Mouse (Mus musculus): Measurements from ENCODE around the gene Foxr1. TPM values are rescaled to one million over a fixed set of nuclear protein-coding genes. Genes with fewer than 3 reads are reported as not detected.
"Not testable (repeated sequence)": the region's sequence is repeated elsewhere in the genome, so short reads cannot be mapped to it uniquely, and the experiment has no call there.

Foxr1 gene
- polyA plus RNA-seq, 1 experiment = not detected

GRCm38 (mm10) chr9:44454132-44454890 lies 13.4 kb upstream of the Foxr1 start:
- TF ChIP-seq CTCF (IDR thresholded peaks at IDR 0.05; ENCODE audit: borderline replicate concordance, insufficient read depth, low read depth, low read length) (peak; percentile 99), POLR2A (IDR thresholded peaks at IDR 0.05; ENCODE audit: borderline replicate concordance, insufficient read depth, low read length) (no peak)
- 14% methylated on average over 14 of the region's 14 CpGs for WGBS

DNA sequence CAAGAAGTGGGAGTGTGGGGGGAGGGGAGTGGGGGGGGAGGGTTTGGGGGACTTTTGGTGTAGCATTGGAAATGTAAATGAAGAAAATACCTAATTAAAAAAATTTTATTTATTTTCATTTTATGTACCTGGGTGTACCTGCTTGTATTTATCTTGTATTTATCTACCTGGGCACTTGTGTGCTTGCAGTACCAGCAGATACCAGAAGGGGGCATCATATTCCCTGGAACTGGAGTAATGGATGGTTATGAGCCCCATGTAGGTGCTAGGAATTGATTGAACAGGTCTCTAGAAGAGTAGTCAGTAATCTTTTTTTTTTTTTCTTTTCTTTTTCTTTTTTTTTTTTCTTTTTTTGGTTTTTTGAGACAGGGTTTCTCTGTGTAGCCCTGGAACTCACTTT lies 9.5 kb upstream of the Foxr1 start:
- Histone ChIP-seq H3K27me3 (ENCODE audit: control insufficient read depth, insufficient read depth, low read length) (no peaks in the 10 kb centered on the region), H3K4me1 (ENCODE audit: control insufficient read depth, insufficient read depth, low read length) (no peaks in the 10 kb centered on the region), H3K27ac (ENCODE audit: insufficient read depth, low read length) (no peak overlapping the region), H3K4me3 (replicated peaks; ENCODE audit: insufficient read depth, low read depth, low read length) (no peak overlapping the region)
- no peak for TF ChIP-seq POLR2A (IDR thresholded peaks at IDR 0.05; ENCODE audit: borderline replicate concordance, insufficient read depth, low read length)
- TF ChIP-seq CTCF (IDR thresholded peaks at IDR 0.05; ENCODE audit: borderline replicate concordance, insufficient read depth, low read depth, low read length) = no peak
- DNase-seq = no peak

More at GRCm38 (mm10) chr9:44454132-44454890, 13.4 kb upstream of the Foxr1 start:
- Histone ChIP-seq H3K4me1 (ENCODE audit: control insufficient read depth, insufficient read depth, low read length) (no peaks in the 10 kb centered on the region), H3K4me3 (replicated peaks; ENCODE audit: insufficient read depth, low read depth, low read length) (no peak overlapping the region), H3K27ac (ENCODE audit: insufficient read depth, low read length) (no peak overlapping the region), H3K27me3 (ENCODE audit: control insufficient read depth, insufficient read depth, low read length) (no peaks in the 10 kb centered on the region)
- peak; percentile 75 to 88 for DNase-seq

GRCm38 (mm10) chr9:44444402-44445025 lies 3.6 kb upstream of the Foxr1 start:
- not testable (repeated sequence) for H3K4me1 ChIP-seq (ENCODE audit: control insufficient read depth, insufficient read depth, low read length); H3K27ac ChIP-seq (ENCODE audit: insufficient read depth, low read length); H3K27me3 ChIP-seq (ENCODE audit: control insufficient read depth, insufficient read depth, low read length); DNase-seq; H3K4me3 ChIP-seq (replicated peaks; ENCODE audit: insufficient read depth, low read depth, low read length)
- WGBS = 86% methylated on average over 7 of the region's 7 CpGs

GRCm38 (mm10) chr9:44435747-44436146 lies 5.2 kb downstream of the Foxr1 start:
- Histone ChIP-seq H3K27me3 (ENCODE audit: control insufficient read depth, insufficient read depth, low read length) (no peaks in the 10 kb centered on the region), H3K4me1 (ENCODE audit: control insufficient read depth, insufficient read depth, low read length) (no peaks in the 10 kb centered on the region), H3K4me3 (replicated peaks; ENCODE audit: insufficient read depth, low read depth, low read length) (no peak overlapping the region), H3K27ac (ENCODE audit: insufficient read depth, low read length) (no peak overlapping the region)
- no peak for DNase-seq
- WGBS = 76% methylated on average over 6 of the region's 6 CpGs
- no peak for TF ChIP-seq POLR2A (IDR thresholded peaks at IDR 0.05; ENCODE audit: borderline replicate concordance, insufficient read depth, low read length)
- TF ChIP-seq CTCF (IDR thresholded peaks at IDR 0.05; ENCODE audit: borderline replicate concordance, insufficient read depth, low read depth, low read length) = no peak

DNA sequence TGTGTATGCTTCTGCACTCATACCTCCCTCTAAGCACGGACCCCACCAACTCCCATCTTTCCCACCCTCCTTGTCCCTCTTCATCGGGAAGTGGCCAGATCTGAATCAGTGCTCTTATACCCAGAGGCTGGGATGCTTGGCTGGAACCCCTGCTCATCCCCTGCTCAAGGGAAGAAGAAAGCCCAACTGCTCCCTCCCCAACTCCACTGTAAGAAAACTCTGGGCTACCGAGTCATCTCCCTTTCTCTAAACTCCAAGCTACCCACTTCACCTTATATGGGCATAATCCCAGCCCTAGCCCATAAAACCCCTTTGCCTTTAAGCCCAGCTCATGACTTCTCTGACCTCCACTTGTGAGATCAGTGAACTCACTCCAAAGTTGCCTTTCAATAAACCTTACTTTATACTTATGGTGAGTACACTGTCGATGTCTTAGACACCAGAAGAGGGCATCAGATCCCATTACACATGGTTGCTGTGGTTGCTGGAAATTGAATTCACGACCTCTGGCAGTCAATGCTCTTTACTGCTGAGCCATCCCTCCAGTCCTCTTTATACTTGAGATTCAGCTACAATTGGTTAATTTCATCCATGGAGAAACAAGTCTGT lies 8.3 kb downstream of the Foxr1 start:
- TF ChIP-seq POLR2A (IDR thresholded peaks at IDR 0.05; ENCODE audit: borderline replicate concordance, insufficient read depth, low read length) (no peak), CTCF (IDR thresholded peaks at IDR 0.05; ENCODE audit: borderline replicate concordance, insufficient read depth, low read depth, low read length) (no peak)
- no peaks in the 10 kb centered on the region for H3K27me3 ChIP-seq (ENCODE audit: control insufficient read depth, insufficient read depth, low read length)
- H3K4me1 ChIP-seq (ENCODE audit: control insufficient read depth, insufficient read depth, low read length) = no peaks in the 10 kb centered on the region
- WGBS = 49% methylated on average over 5 of the region's 5 CpGs
- no peak for DNase-seq
- no peak overlapping the region for H3K27ac ChIP-seq (ENCODE audit: insufficient read depth, low read length)
- H3K4me3 ChIP-seq (replicated peaks; ENCODE audit: insufficient read depth, low read depth, low read length) = no peak overlapping the region

- H3K4me1 ChIP-seq (ENCODE audit: control insufficient read depth, insufficient read depth, low read length) = no peaks in the 10 kb centered on the region
- no peak overlapping the region for H3K4me3 ChIP-seq (replicated peaks; ENCODE audit: insufficient read depth, low read depth, low read length)
- no peak overlapping the region for H3K27ac ChIP-seq (ENCODE audit: insufficient read depth, low read length)
- 75% methylated on average over 4 of the region's 4 CpGs for WGBS
- TF ChIP-seq POLR2A (IDR thresholded peaks at IDR 0.05; ENCODE audit: borderline replicate concordance, insufficient read depth, low read length) = no peak
- no peak for TF ChIP-seq CTCF (IDR thresholded peaks at IDR 0.05; ENCODE audit: borderline replicate concordance, insufficient read depth, low read depth, low read length)
- no peaks in the 10 kb centered on the region for H3K27me3 ChIP-seq (ENCODE audit: control insufficient read depth, insufficient read depth, low read length)
- DNase-seq = no peak
Observed at GRCm38 (mm10) chr9:44423576-44423975, 17.4 kb downstream of the Foxr1 start.

- DNase-seq = no peak
- whole genome bisulfite sequencing = 66% methylated on average over 5 of the region's 5 CpGs
- Histone ChIP-seq H3K27me3 (ENCODE audit: control insufficient read depth, insufficient read depth, low read length) (no peaks in the 10 kb centered on the region), H3K4me1 (ENCODE audit: control insufficient read depth, insufficient read depth, low read length) (no peaks in the 10 kb centered on the region), H3K4me3 (replicated peaks; ENCODE audit: insufficient read depth, low read depth, low read length) (no peak overlapping the region), H3K27ac (ENCODE audit: insufficient read depth, low read length) (no peak overlapping the region)
- no peak for TF ChIP-seq CTCF (IDR thresholded peaks at IDR 0.05; ENCODE audit: borderline replicate concordance, insufficient read depth, low read depth, low read length)
- no peak for TF ChIP-seq POLR2A (IDR thresholded peaks at IDR 0.05; ENCODE audit: borderline replicate concordance, insufficient read depth, low read length)
Observed at GRCm38 (mm10) chr9:44420280-44420898, 20.5 kb downstream of the Foxr1 start.

GRCm38 (mm10) chr9:44419730-44420129 lies 21.2 kb downstream of the Foxr1 start:
- H3K27me3 ChIP-seq (ENCODE audit: control insufficient read depth, insufficient read depth, low read length); H3K4me3 ChIP-seq (replicated peaks; ENCODE audit: insufficient read depth, low read depth, low read length); H3K27ac ChIP-seq (ENCODE audit: insufficient read depth, low read length); H3K4me1 ChIP-seq (ENCODE audit: control insufficient read depth, insufficient read depth, low read length); DNase-seq: not testable (repeated sequence)
- WGBS = 93% methylated on average over 9 of the region's 9 CpGs

Data from cerebellum, adult 2 months (tissue).